Mouse (Mus musculus) cortical plate, adult 2 months (tissue): ENCODE data around the gene Aldh16a1.

Experiments used
- CTCF ChIP-seq: fragments of 200-500 bp; IDR thresholded peaks from 2 replicates; pipeline ENCODE4 v1.5.1; 2011; ENCODE audit warnings: mild to moderate bottlenecking, control low read depth, low read length; ENCODE audit not compliant: insufficient read depth; ENCODE audit errors: extremely low read depth
- POLR2A ChIP-seq: fragments of 200-500 bp; IDR thresholded peaks from 2 replicates; pipeline ENCODE4 v1.6.1; 2011; ENCODE audit warnings: mild to moderate bottlenecking, low read length, control low read depth; ENCODE audit not compliant: insufficient read depth; ENCODE audit errors: extremely low read depth

DNA sequence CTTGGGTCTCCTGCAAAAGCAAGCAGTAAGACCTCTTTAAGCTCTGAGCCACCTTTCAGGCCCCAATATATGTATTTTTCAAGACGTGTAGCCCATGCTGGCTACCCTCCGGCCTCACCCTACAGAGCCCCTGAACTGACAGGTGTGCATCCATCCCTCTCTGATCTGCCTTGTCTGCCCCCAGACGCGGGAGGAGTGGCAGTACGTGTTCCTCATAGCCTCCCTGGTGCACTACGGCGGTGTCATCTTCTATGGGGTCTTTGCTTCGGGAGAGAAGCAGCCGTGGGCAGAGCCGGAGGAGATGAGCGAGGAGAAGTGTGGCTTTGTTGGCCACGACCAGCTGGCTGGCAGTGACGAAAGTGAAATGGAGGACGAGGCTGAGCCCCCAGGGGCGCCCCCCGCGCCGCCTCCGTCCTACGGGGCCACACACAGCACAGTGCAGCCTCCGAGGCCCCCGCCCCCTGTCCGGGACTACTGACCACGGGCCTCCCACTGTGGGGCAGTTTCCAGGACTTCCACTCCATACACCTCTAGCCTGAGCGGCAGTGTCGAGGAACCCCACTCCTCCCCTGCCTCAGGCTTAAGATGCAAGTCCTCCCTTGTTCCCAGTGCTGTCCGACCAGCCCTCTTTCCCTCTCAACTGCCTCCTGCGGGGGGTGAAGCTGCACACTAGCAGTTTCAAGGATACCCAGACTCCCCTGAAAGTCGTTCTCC lies 20.3 kb upstream of the Aldh16a1 start:
- TF ChIP-seq POLR2A, result no peak
- TF ChIP-seq CTCF, result no peak
